Mouse (Mus musculus) myocyte (in vitro differentiated cells): ENCODE results near the gene Doc2b. TPM values are rescaled to one million over a fixed set of nuclear protein-coding genes. Genes with fewer than 3 reads are reported as not detected.
A peak's percentile ranks its signal among the peaks of the same experiment; 100 is the strongest.
"Not testable (repeated sequence)": the region's sequence is repeated elsewhere in the genome, so short reads cannot be mapped to it uniquely, and the experiment has no call there.

Experiments
- H3K27me3 ChIP-seq: one replicate; pipeline ENCODE4 v1.6.1; 2011; ENCODE audit not compliant: control insufficient read depth, insufficient read depth, insufficient read length
- H3K36me3 ChIP-seq: one replicate; pipeline ENCODE4 v1.6.1; 2011; ENCODE audit not compliant: control insufficient read depth, insufficient read depth
- H3K4me2 ChIP-seq: one replicate; pipeline ENCODE4 v1.6.1; 2011; ENCODE audit warnings: low read depth, control low read depth
- H3K4me3 ChIP-seq: one replicate; pipeline ENCODE4 v1.5.1; 2011; ENCODE audit warnings: mild to moderate bottlenecking, control low read depth, moderate library complexity
- H3K79me2 ChIP-seq: one replicate; pipeline ENCODE4 v1.6.1; 2011; ENCODE audit not compliant: control insufficient read depth, insufficient read depth
- H3ac ChIP-seq: one replicate; pipeline ENCODE4 v1.6.1; 2011; ENCODE audit not compliant: control insufficient read depth, insufficient read length
- CEBPB ChIP-seq: IDR thresholded peaks from 2 replicates; pipeline ENCODE4 v1.6.1; 2011; ENCODE audit warnings: mild to moderate bottlenecking, moderate library complexity; ENCODE audit not compliant: poor library complexity, insufficient read depth, severe bottlenecking
- E2F4 ChIP-seq: IDR thresholded peaks from one replicate; pipeline ENCODE4 v1.6.1; 2011; ENCODE audit warnings: mild to moderate bottlenecking, control low read depth, moderate library complexity; ENCODE audit not compliant: insufficient read depth
- MAX ChIP-seq: IDR thresholded peaks from one replicate; pipeline ENCODE4 v1.6.1; 2011; ENCODE audit warnings: low read depth, mild to moderate bottlenecking, control low read depth
- MYOD1 ChIP-seq, 3 experiments: IDR thresholded peaks; one replicate each; pipeline ENCODE4 v1.6.1; 2011; ENCODE audit warnings: control low read depth in 2 of 3, low read depth in 2 of 3, mild to moderate bottlenecking in 2 of 3, moderate library complexity in 1 of 3; ENCODE audit not compliant: insufficient read length in 2 of 3, control insufficient read depth in 1 of 3
- MYOG ChIP-seq, 3 experiments: IDR thresholded peaks; one replicate each; pipeline ENCODE4 v1.6.1; 2011; ENCODE audit warnings: control low read depth in 2 of 3, low read depth in 2 of 3, mild to moderate bottlenecking in 2 of 3; ENCODE audit not compliant: insufficient read length in 2 of 3, control insufficient read depth in 1 of 3, insufficient read depth in 1 of 3
- POLR2A ChIP-seq: IDR thresholded peaks from one replicate; pipeline ENCODE4 v1.6.1; 2011; ENCODE audit warnings: low read depth, mild to moderate bottlenecking, control low read depth, moderate library complexity; ENCODE audit not compliant: insufficient read length
- POLR2AphosphoS2 ChIP-seq: IDR thresholded peaks from one replicate; pipeline ENCODE4 v1.6.1; 2011; ENCODE audit warnings: low read depth, control low read depth; ENCODE audit not compliant: insufficient read length
- REST ChIP-seq: IDR thresholded peaks from one replicate; pipeline ENCODE4 v1.6.1; 2011; ENCODE audit warnings: mild to moderate bottlenecking, control low read depth, moderate library complexity; ENCODE audit not compliant: insufficient read depth, insufficient read length
- SRF ChIP-seq: IDR thresholded peaks from one replicate; pipeline ENCODE4 v1.6.1; 2011; ENCODE audit warnings: low read depth; ENCODE audit not compliant: control insufficient read depth, insufficient read length
- TCF12 ChIP-seq: IDR thresholded peaks from one replicate; pipeline ENCODE4 v1.6.1; 2011; ENCODE audit warnings: mild to moderate bottlenecking, control low read depth; ENCODE audit not compliant: poor library complexity, insufficient read depth, severe bottlenecking
- TCF3 ChIP-seq: IDR thresholded peaks from one replicate; pipeline ENCODE4 v1.6.1; 2011; ENCODE audit warnings: low read depth, control low read depth; ENCODE audit not compliant: insufficient read length
- USF1 ChIP-seq: IDR thresholded peaks from one replicate; pipeline ENCODE4 v1.6.1; 2011; ENCODE audit warnings: low read depth, mild to moderate bottlenecking, control low read depth, moderate library complexity
- polyA plus RNA-seq: library from polyadenylated mRNA; unstranded; fragments of >200 nt; fragmentation: generic; extraction: Trizol; gene quantifications from one replicate; pipeline ENCODE4 v1.2.1, GENCODE M21; 2012; ENCODE audit warnings: missing spikeins

Gene Doc2b
- polyA plus RNA-seq, 1 experiment = 0.10 TPM

DNA sequence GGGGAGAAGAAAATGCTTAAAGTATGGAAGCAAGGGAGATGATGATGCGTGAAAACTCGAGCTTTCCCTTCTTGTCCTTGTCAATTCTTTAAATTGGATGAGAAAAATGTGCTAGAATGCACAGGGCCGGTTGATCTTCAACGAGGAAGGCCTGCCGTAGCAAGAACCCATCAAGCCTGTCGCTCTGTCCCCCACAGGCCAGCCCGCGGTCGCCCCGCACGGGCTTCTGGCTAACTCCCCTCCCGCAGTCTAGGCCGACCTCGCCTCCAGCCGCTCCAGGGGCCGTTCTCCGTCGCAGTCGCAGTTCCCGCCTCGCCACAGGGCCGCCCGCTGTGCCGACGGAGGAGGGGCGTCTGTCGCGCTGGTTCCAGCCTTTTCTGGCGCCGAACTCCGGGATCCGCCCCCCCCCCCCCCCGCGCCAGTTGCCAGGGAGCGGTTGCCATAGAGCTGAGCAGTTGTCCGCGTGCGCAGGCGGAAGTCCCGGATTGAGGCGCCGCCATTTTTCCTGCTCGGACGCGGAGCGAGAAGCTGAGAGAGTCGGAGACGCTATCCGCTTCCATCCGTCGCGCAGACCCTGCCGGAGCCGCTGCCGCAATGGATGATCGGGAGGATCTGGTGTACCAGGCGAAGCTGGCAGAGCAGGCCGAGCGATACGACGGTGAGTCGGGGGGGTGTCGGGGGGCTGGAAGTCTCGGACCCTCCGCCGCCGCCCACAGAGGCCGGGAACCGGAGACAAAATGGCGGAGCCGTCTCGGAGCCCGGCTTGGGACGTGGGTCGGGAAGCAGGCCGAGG lies 63.2 kb downstream of the Doc2b start, which contains the start of gene Ywhae:
TSS of gene Ywhae (plus strand) at position 436 of the 793 bp plus-strand sequence.
- TF ChIP-seq MYOG (IDR thresholded peaks at IDR 0.05; ENCODE audit: control insufficient read depth in 1 of 3, insufficient read depth in 1 of 3, insufficient read length in 2 of 3, low read depth in 2 of 3) = peak in 1 of 3 experiments; percentile 63
- TF ChIP-seq REST = peak; percentile 11
- peak; percentile 90 for TF ChIP-seq POLR2AphosphoS2
- TF ChIP-seq USF1 = no peak
- TF ChIP-seq E2F4 = peak; percentile 70
- peak; percentile 91 for TF ChIP-seq POLR2A
- peak in 1 of 3 experiments; percentile 49 for TF ChIP-seq MYOD1 (IDR thresholded peaks at IDR 0.05; ENCODE audit: control insufficient read depth in 1 of 3, insufficient read length in 2 of 3, low read depth in 2 of 3)
- TF ChIP-seq CEBPB = no peak
- TF ChIP-seq TCF3 = no peak
- H3ac ChIP-seq = peak within 1 kb of the TSS; percentile 83
- peak within 1 kb of the TSS; percentile 94 for H3K4me2 ChIP-seq
- H3K36me3 ChIP-seq = no peaks in the 10 kb centered on the region
- peak within 1 kb of the TSS; percentile 75 for H3K4me3 ChIP-seq
- no peaks in the 10 kb centered on the region for H3K27me3 ChIP-seq
- H3K79me2 ChIP-seq = peaks cover 44% of the 10 kb centered on the region

DNA sequence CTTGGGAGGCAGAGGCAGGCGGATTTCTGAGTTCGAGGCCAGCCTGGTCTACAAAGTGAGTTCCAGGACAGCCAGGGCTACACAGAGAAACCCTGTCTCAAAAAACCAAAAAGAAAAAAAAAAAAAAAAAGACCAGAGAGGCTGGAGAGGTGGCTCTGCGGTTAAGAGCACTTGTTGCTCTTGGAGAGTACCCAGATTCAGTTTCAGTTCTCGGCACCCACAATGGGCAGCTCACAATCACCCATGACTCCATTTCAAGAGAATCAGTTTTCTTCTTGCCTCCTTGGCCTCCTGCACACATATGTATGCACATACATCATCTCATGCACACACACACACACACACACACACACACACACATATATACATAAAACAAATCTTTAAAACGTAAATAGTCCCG lies 68.2 kb downstream of the Doc2b start:
- H3ac ChIP-seq, H3K4me2 ChIP-seq, H3K36me3 ChIP-seq, H3K4me3 ChIP-seq, H3K79me2 ChIP-seq, H3K27me3 ChIP-seq: not testable (repeated sequence)

DNA sequence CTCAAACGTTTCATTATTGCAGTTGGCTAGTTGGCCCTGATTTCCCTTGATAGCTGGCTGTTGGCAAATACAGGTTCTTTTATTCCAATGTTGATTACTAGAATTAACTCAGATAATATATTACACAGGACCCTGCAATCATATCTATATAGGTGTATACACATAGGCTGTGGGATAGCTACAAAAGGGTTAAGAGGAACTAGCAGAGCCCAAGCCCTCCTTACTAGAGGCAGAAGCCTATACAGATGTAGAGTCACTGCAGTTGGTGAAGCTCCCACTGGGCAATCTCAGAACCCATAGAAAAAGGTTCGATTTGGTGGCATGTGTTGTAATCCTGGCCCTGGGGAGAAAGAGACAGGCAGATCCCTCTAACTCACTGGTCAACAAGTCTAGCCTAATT lies 68.7 kb downstream of the Doc2b start:
- Histone ChIP-seq H3K36me3 (no peaks in the 10 kb centered on the region), H3K79me2 (no peaks in the 10 kb centered on the region)

DNA sequence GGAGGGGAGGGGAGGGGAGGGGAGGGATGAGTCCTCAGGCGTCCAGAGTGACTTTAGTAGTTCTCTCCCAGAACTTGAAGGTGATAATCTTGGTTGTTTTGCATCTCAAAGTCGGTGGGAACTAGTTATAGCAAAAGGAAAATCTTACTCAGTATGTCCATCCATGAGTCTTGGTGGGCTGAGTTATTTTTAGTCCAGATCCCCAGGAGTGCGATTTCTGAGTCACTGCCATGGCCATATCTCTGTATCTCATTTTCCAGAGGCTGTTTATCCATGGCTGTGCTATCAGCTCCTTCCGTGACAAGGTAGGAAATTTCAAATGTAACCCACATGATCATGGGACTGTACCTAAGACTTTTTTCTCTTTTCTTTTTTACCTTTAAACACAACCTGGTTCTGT lies 73.5 kb downstream of the Doc2b start:
- H3K4me2 ChIP-seq = peak overlapping the region; percentile 21

More for the DNA sequence above, 68.7 kb downstream of the Doc2b start:
- Histone ChIP-seq H3K27me3 (no peaks in the 10 kb centered on the region), H3K4me2 (no peak overlapping the region), H3K4me3 (no peak overlapping the region), H3ac (no peak overlapping the region)
- TF ChIP-seq USF1 = no peak
- TF ChIP-seq MAX = no peak
- TF ChIP-seq SRF = no peak
- no peak for TF ChIP-seq REST
- no peak for TF ChIP-seq TCF3
- no peak for TF ChIP-seq POLR2A
- no peak for TF ChIP-seq MYOD1 (IDR thresholded peaks at IDR 0.05; ENCODE audit: control insufficient read depth in 1 of 3, insufficient read length in 2 of 3, low read depth in 2 of 3)
- no peak for TF ChIP-seq E2F4
- no peak for TF ChIP-seq MYOG (IDR thresholded peaks at IDR 0.05; ENCODE audit: control insufficient read depth in 1 of 3, insufficient read depth in 1 of 3, insufficient read length in 2 of 3, low read depth in 2 of 3)
- no peak for TF ChIP-seq TCF12
- TF ChIP-seq POLR2AphosphoS2 = no peak
- no peak for TF ChIP-seq CEBPB

More for the DNA sequence above, 73.5 kb downstream of the Doc2b start:
- Histone ChIP-seq H3K79me2 (no peaks in the 10 kb centered on the region), H3K4me3 (no peak overlapping the region), H3K27me3 (no peaks in the 10 kb centered on the region), H3K36me3 (no peaks in the 10 kb centered on the region), H3ac (no peak overlapping the region)
- no peak for TF ChIP-seq CEBPB
- no peak for TF ChIP-seq REST
- no peak for TF ChIP-seq TCF3
- TF ChIP-seq E2F4 = no peak
- no peak for TF ChIP-seq MAX
- TF ChIP-seq TCF12 = no peak
- TF ChIP-seq USF1 = no peak
- TF ChIP-seq POLR2AphosphoS2 = no peak
- TF ChIP-seq SRF = no peak
- no peak for TF ChIP-seq MYOG (IDR thresholded peaks at IDR 0.05; ENCODE audit: control insufficient read depth in 1 of 3, insufficient read depth in 1 of 3, insufficient read length in 2 of 3, low read depth in 2 of 3)
- no peak for TF ChIP-seq MYOD1 (IDR thresholded peaks at IDR 0.05; ENCODE audit: control insufficient read depth in 1 of 3, insufficient read length in 2 of 3, low read depth in 2 of 3)
- no peak for TF ChIP-seq POLR2A

Other genes starting within 250 kb of the Doc2b start
- gene Pitpna, start 208.0 kb downstream of the Doc2b start, polyA plus RNA-seq = 125 TPM
- 20.7 TPM for gene Inpp5k, start 165.1 kb downstream of the Doc2b start, polyA plus RNA-seq
- 177 TPM for gene Myo1c, start 145.5 kb downstream of the Doc2b start, polyA plus RNA-seq
- gene Crk, start 116.8 kb downstream of the Doc2b start, polyA plus RNA-seq = 34.5 TPM
- 612 TPM for gene Ywhae, start 63.2 kb downstream of the Doc2b start, polyA plus RNA-seq
- 0.05 TPM for gene Rph3al, start 142.4 kb upstream of the Doc2b start, polyA plus RNA-seq
- 0.06 TPM for gene 1700016K19Rik, start 203.9 kb upstream of the Doc2b start, polyA plus RNA-seq
- gene Rflnb, start 231.7 kb upstream of the Doc2b start, polyA plus RNA-seq = 7.5 TPM